Mouse (Mus musculus): Measurements from ENCODE around the gene Mrpl4.

Mrpl4 gene

GRCm38 (mm10) chr9:21018600-21018999, 16.1 kb downstream of the Mrpl4 start:
- no peak for DNase-seq

GRCm38 (mm10) chr9:21021363-21021762, 18.8 kb downstream of the Mrpl4 start:
- no peak for DNase-seq

- no peak for DNase-seq
Measured at GRCm38 (mm10) chr9:21022288-21022687, 19.8 kb downstream of the Mrpl4 start.

DNA sequence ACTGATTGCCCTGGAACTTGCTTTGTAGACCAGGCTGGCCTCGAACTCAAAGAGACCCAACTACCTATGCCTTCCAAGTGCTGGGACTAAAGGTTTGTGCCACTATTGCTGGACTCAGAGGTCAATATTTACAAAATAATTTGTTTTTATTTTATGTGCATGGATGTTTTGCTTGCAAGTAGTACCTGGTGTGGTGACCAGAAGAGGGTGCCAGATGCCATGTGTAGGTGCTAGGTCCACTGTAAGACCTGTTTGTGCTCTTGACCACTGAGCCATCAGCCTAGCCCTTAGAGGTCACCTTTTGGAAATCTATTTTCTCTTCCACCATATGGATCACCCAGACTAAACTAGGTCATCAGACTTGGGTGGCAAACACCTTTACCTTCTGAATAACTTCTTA, 20.2 kb downstream of the Mrpl4 start:
- DNase-seq = no peak

DNA sequence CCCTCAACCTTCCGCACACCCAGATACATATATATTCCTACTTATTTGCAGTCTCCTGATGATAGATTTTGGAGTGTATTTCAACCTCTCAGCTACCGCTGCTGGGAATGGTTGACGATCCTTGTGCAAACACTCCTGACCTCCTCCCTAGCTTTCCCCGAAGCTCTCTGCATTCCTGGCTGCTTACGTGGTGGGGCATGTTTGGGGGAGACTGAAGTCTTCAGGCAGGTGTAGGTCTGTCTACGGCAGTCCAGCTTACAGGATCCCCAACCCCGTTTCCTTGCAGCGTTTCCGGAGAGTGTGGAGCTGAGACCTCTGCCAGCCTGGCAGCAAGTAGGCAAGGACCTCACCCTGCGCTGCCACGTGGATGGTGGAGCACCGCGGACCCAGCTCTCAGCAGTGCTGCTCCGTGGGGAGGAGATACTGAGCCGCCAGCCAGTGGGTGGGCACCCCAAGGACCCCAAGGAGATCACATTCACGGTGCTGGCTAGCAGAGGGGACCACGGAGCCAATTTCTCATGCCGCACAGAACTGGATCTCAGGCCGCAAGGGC, 22.8 kb downstream of the Mrpl4 start:
- DNase-seq = no peak

GRCm38 (mm10) chr9:21026849-21027248, 24.3 kb downstream of the Mrpl4 start:
- no peak for DNase-seq

- no peak for DNase-seq
Measured at GRCm38 (mm10) chr9:21027774-21028290, 25.3 kb downstream of the Mrpl4 start.

- no peak for DNase-seq
Measured at GRCm38 (mm10) chr9:21028560-21029110, 26.1 kb downstream of the Mrpl4 start.

DNA sequence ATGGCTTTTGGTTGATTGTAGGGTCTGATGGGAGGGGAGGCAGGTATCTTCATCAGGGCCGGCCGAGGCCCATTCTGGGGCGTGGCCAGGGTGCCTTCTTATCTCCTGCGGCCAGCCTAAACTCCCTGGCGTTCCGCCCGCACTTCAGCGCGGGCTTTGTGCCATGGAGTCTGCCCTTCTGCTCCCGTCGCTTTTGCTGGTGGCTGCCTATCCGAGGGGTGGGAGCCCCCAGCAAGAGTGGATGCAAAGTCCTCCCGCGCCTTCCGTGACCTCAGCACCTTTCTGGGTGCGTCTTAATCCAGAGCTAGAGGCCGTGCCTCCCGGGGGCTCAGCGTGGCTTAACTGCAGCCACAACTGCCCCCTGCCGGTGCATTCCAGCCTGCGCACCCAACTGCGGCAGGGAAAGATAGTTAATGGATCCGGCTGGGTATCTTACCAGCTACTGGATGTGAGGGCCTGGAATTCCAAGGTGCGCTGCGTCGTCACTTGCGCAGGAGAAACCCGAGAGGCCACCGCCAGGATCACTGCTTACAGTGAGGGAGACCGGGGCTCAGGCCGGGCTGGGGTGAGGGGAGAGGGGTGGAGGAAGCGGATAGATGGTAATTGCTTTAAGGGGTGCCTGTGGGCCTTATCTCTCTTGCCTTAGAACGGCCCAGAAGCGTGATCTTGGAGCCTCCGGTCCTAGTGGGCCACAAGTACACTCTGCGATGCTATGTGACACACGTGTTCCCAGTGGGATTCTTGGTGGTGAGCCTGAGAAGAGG, 26.9 kb downstream of the Mrpl4 start, which contains the start of gene Icam4:
TSS of gene Icam4 (plus strand) at position 83 of the 764 bp plus-strand sequence.
- peak; percentile 89 for DNase-seq

GRCm38 (mm10) chr9:21030055-21030600, 27.6 kb downstream of the Mrpl4 start:
- no peak for DNase-seq

DNA sequence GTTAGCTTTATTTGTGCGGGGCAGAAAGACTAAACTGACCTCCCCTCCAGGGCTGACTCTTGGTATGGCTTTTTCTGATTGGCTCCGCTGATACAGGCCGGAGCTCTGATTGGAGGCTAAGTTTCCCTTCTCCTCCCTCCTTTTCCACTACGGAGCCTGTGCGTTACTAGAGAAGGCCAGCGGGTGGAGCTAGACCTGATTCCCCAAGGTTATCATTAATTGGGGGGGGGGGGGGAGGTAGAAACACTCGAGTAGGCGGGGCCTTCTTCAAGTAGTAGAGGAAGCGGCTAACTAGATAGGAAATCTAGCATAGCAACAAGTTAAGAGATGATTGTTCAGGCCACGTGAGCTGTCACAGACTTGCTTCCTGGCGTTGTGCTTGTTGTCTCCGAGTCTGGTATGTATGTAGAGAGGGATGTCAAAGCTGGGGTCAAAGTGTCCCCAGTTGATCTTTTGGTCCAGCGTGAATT, 28.3 kb downstream of the Mrpl4 start:
- peak; percentile 90 for DNase-seq

DNA sequence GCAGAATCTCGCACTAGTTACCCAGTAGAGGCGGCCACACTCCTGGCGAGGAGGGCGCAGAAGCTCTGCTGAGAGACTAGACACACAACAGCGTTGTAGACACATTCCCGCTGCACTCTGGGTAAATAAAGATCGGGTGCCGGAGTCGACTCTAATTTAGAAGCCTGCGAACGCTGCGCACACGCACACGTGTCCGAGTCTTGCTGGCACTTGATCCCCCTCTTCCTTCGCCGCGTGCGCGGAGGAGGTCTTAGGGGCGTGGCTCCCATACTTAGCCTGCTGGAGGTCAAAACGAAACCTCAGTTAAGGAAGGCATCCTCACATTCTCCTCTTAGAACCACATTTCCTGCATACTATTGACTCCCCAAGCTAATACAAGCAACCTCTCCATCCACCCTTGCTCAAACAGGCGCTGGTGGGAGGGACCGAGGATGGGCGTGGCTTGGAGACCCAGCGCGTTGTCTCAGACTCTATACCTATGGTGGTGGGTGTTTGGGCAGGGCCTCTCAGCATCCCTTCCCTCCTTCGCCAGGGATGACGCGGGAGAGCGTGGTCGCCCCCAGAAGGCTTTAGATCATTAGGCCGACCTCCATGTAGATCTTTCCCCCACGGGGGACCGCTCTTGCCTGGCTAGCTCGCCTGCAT, 28.8 kb downstream of the Mrpl4 start:
- peak; percentile 71 for DNase-seq

- DNase-seq = peak; percentile 37
Measured at GRCm38 (mm10) chr9:21031896-21032351, 29.4 kb downstream of the Mrpl4 start, which contains the start of gene Icam5. TSS of gene Icam5 (plus strand) at chr9:21032073.

- no peak for DNase-seq
Measured at GRCm38 (mm10) chr9:21032491-21032890, 30.0 kb downstream of the Mrpl4 start.

DNA sequence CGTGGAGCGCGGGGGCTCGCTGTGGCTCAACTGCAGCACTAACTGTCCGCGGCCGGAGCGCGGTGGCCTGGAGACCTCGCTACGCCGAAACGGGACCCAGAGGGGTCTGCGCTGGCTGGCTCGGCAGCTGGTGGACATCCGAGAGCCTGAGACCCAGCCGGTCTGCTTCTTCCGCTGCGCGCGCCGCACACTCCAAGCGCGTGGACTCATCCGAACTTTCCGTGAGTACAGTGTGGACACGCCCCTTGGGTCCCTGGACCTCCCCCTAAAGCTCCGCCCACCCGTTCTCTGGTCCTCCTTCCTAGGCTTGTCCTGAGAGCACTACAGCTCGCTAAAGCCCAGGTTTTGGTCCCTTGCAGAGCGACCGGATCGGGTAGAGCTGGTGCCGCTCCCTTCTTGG, 30.6 kb downstream of the Mrpl4 start:
- DNase-seq = peak; percentile 91

DNA sequence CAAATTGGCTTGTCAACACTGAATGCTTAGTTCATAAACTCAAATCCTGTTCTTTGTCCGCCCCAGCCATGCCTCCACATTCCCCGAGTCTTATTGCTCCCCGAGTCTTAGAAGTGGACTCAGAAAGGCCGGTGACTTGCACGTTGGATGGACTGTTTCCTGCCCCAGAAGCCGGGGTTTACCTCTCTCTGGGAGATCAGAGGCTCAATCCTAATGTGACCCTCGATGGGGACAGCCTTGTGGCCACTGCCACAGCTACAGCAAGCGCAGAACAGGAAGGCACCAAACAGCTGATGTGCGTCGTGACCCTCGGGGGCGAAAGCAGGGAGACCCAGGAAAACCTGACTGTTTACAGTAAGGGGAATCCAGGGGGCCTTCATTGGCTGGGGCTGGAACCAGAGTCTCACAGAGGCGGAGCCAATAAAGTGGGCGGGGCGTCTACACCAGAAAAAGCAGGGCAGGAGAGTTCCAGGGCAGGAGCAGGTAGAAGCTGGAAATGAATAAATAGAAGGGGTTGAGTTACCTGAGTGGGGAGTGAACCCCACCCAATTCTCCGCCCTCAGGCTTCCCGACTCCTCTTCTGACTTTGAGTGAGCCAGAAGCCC, 32.0 kb downstream of the Mrpl4 start:
- DNase-seq = peak; percentile 53

DNA sequence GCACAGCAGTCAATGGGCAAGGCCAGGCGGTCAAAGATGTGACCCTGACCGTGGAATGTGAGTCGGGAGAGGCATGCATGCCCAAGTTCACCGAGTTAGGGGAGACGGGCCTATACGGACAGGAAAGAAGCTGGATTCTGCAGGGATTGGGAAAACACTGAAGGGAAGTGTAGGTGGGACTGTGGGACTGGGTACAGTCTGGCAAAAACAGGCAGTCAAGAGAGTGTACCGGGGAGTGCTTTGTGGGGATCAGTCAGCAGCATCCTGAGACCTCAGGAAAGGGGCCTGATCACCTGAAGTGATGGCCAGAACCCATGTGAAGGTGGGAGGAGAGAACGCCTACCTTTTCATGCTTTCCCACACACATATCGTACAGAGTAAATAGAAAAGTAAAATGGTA, 33.0 kb downstream of the Mrpl4 start:
- DNase-seq = no peak

- DNase-seq = no peak
Measured at GRCm38 (mm10) chr9:21036161-21036560, 33.6 kb downstream of the Mrpl4 start.

- DNase-seq = no peak
Measured at GRCm38 (mm10) chr9:21036666-21037065, 34.1 kb downstream of the Mrpl4 start.

DNA sequence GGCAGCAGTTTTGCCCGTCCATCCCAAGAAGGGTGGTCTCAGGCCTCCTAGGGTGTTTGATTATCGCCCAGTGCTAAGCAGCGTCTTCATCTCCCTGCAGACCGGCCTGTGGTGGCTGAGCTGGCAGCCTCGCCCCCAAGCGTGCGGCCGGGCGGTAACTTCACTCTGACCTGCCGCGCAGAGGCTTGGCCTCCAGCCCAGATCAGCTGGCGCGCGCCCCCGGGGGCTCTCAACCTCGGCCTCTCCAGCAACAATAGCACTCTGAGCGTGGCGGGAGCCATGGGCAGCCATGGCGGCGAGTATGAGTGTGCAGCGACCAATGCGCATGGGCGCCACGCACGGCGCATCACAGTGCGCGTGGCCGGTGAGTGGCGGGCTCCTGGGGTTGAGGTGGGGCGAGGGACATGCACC, 34.9 kb downstream of the Mrpl4 start:
- DNase-seq = peak; percentile 53

DNA sequence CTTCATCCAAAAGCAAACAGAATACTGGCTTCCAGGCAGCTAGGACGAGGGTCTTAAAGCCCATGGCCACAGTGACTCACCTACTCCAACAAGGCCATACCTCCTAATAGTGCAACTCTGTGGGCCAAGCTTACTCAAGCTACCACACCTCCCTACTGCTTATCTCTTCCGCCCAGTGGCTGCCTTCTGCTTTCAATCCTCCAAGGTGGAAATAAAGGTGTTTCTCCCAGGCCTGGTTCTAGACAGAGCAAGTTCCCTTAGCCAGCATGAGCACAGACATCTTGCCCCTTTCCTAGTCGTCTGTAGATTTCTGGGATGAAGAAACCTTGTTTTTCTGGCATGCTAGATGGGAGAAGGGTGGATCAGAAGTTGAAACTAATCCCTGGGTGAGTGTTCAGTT, 37.2 kb downstream of the Mrpl4 start:
- DNase-seq = no peak

DNA sequence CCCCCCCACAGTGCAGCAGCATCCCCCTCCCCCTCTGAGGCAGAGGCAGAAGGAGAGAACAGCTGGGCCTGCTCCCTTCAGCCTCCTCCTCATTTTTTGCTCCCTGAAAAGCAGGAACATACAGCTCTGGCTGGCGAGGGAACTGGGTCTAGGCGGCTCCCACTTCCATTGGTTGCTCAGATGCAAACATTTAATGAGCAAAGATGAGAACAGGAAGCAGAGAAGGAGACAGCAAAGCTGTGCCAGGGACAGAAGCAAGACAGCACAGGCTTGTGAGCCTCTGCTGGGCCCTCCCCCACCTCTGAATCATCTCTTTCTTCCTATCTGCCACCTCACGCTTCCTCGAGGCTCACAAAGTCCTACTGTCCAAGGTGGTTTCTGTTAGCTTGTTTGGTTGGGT, 38.8 kb downstream of the Mrpl4 start:
- DNase-seq = no peak

GRCm38 (mm10) chr9:21043563-21043962, 41.0 kb downstream of the Mrpl4 start:
- DNase-seq = no peak
